Mouse (Mus musculus) G1E (cell line): ENCODE data around the gene Nrcam.

Experiments used
- CTCF ChIP-seq: IDR thresholded peaks from 2 replicates; pipeline ENCODE4 v1.5.1; 2012; ENCODE audit warnings: low read depth, low read length, inconsistent platforms, mixed read lengths
- GATA1 ChIP-seq: IDR thresholded peaks from 2 replicates; pipeline ENCODE4 v1.6.1; 2012; ENCODE audit warnings: borderline replicate concordance, low read length, inconsistent platforms, mixed read lengths
- GATA2 ChIP-seq: IDR thresholded peaks from 2 replicates; pipeline ENCODE4 v1.6.1; 2012; ENCODE audit warnings: low read depth, low read length, inconsistent platforms, borderline replicate concordance
- POLR2AphosphoS5 ChIP-seq: IDR thresholded peaks from 2 replicates; pipeline ENCODE4 v1.6.1; 2012; ENCODE audit warnings: low read depth, low read length, inconsistent platforms; ENCODE audit not compliant: insufficient replicate concordance
- TAL1 ChIP-seq: conservative IDR thresholded peaks from 2 replicates; pipeline ENCODE4 v1.6.1; 2012; ENCODE audit warnings: low read depth, low read length, inconsistent platforms, mixed read lengths

DNA sequence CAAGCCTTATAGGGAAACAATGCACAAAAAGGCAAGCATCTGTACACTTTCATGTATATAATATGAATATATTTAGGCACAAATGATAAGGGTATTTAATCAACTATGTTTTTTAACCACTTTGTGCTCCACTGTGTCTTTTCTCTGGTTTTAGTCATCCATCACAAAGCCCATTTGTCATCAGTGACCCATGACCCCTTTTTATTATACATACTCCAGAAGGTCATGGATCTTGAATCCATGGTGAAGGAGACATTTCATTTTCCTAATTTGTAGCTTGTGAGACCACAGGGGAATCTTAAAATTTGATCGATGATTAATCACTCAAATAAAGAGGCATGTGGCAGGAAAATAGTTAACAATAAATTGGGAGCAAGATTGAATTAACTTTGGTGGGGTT, 29.2 kb downstream of the Nrcam start:
- TF ChIP-seq TAL1: no peak
- TF ChIP-seq CTCF: no peak
- TF ChIP-seq POLR2AphosphoS5: no peak
- TF ChIP-seq GATA1: no peak
- no peak for TF ChIP-seq GATA2
